Mouse (Mus musculus): ENCODE data around the gene Dcaf12. TPM values are rescaled to one million over a fixed set of nuclear protein-coding genes. Genes with fewer than 3 reads are reported as not detected.

The Dcaf12 gene
- total RNA-seq (2021), result 10 to 100 TPM; 52.7 to 55.3 TPM
- long read RNA-seq, experiment 1, transcript Dcaf12-201 (9 exons, 3,442 nt), result major isoform, 94 of 109 reads
- long read RNA-seq, experiment 1, partial matches to known transcripts, result 10 of 109 reads
- long read RNA-seq, experiment 1, other reads (novel, unspliced or antisense), result 5 of 109 reads
- long read RNA-seq, experiment 2, transcript Dcaf12-201 (9 exons, 3,442 nt), result major isoform, 100 of 112 reads
- long read RNA-seq, experiment 2, partial matches to known transcripts, result 10 of 112 reads
- long read RNA-seq, experiment 2, other reads (novel, unspliced or antisense), result 2 of 112 reads

GRCm38 (mm10) chr4:41314141-41315129 is at the start of gene Dcaf12:
Gene Dcaf12, minus strand, starts transcription at chr4:41314889.
- peak; percentile 95 to 97 for DNase-seq (ENCODE audit: low spot score in 2 of 2)
- intact Hi-C loops (cut with DNase I), result loop anchor here (2.0 kb wide), 1 partner anchor 76 kb away; no protein-coding TSS in a partner anchor

GRCm38 (mm10) chr4:41361059-41361458 is 46.4 kb upstream of the Dcaf12 start:
- DNase-seq (ENCODE audit: low spot score in 2 of 2), result no peak
- intact Hi-C loops (cut with DNase I), result no loop called here

GRCm38 (mm10) chr4:41359358-41359757 is 44.7 kb upstream of the Dcaf12 start:
- intact Hi-C loops (cut with DNase I), result no loop called here
- DNase-seq (ENCODE audit: low spot score in 2 of 2), result no peak

- intact Hi-C loops (cut with DNase I), result no loop called here
- no peak for DNase-seq (ENCODE audit: low spot score in 2 of 2)
Measured at GRCm38 (mm10) chr4:41358669-41359068, 44.0 kb upstream of the Dcaf12 start.

GRCm38 (mm10) chr4:41357154-41357553 is 42.5 kb upstream of the Dcaf12 start:
- no peak for DNase-seq (ENCODE audit: low spot score in 2 of 2)
- intact Hi-C loops (cut with DNase I), result no loop called here

GRCm38 (mm10) chr4:41353265-41353664 is 38.6 kb upstream of the Dcaf12 start:
- intact Hi-C loops (cut with DNase I), result no loop called here
- no peak for DNase-seq (ENCODE audit: low spot score in 2 of 2)

GRCm38 (mm10) chr4:41352758-41353157 is 38.1 kb upstream of the Dcaf12 start:
- intact Hi-C loops (cut with DNase I), result no loop called here
- no peak for DNase-seq (ENCODE audit: low spot score in 2 of 2)

GRCm38 (mm10) chr4:41349199-41349591 is 34.5 kb upstream of the Dcaf12 start:
- intact Hi-C loops (cut with DNase I), result no loop called here
- DNase-seq (ENCODE audit: low spot score in 2 of 2), result no peak

- intact Hi-C loops (cut with DNase I), result no loop called here
- peak; percentile 90 to 94 for DNase-seq (ENCODE audit: low spot score in 2 of 2)
Measured at GRCm38 (mm10) chr4:41348584-41349198, 34.0 kb upstream of the Dcaf12 start, which contains the start of gene Ubap1. Gene Ubap1, plus strand, starts transcription at chr4:41348996.

- intact Hi-C loops (cut with DNase I), result no loop called here
- DNase-seq (ENCODE audit: low spot score in 2 of 2), result no peak
Measured at GRCm38 (mm10) chr4:41347839-41348238, 33.1 kb upstream of the Dcaf12 start.

- peak in 1 of 2 experiments; percentile 9 for DNase-seq (ENCODE audit: low spot score in 2 of 2)
- intact Hi-C loops (cut with DNase I), result no loop called here
Measured at GRCm38 (mm10) chr4:41346011-41346410, 31.3 kb upstream of the Dcaf12 start.

GRCm38 (mm10) chr4:41340912-41341550 is 26.3 kb upstream of the Dcaf12 start:
- intact Hi-C loops (cut with DNase I), result no loop called here
- DNase-seq (ENCODE audit: low spot score in 2 of 2), result no peak

- DNase-seq (ENCODE audit: low spot score in 2 of 2), result no peak
- intact Hi-C loops (cut with DNase I), result no loop called here
Measured at GRCm38 (mm10) chr4:41336546-41336945, 21.9 kb upstream of the Dcaf12 start.

GRCm38 (mm10) chr4:41331698-41332421 is 17.2 kb upstream of the Dcaf12 start:
- DNase-seq (ENCODE audit: low spot score in 2 of 2), result no peak
- intact Hi-C loops (cut with DNase I), result no loop called here

GRCm38 (mm10) chr4:41331085-41331484 is 16.4 kb upstream of the Dcaf12 start:
- intact Hi-C loops (cut with DNase I), result no loop called here
- DNase-seq (ENCODE audit: low spot score in 2 of 2), result no peak

GRCm38 (mm10) chr4:41329481-41329880 is 14.8 kb upstream of the Dcaf12 start:
- intact Hi-C loops (cut with DNase I), result no loop called here
- no peak for DNase-seq (ENCODE audit: low spot score in 2 of 2)

- DNase-seq (ENCODE audit: low spot score in 2 of 2), result no peak
- intact Hi-C loops (cut with DNase I), result no loop called here
Measured at GRCm38 (mm10) chr4:41326876-41327275, 12.2 kb upstream of the Dcaf12 start.

- intact Hi-C loops (cut with DNase I), result no loop called here
- DNase-seq (ENCODE audit: low spot score in 2 of 2), result no peak
Measured at GRCm38 (mm10) chr4:41320971-41321370, 6.3 kb upstream of the Dcaf12 start.

GRCm38 (mm10) chr4:41318267-41318666 is 3.6 kb upstream of the Dcaf12 start:
- DNase-seq (ENCODE audit: low spot score in 2 of 2), result no peak

More at GRCm38 (mm10) chr4:41318267-41318666, 3.6 kb upstream of the Dcaf12 start:
- intact Hi-C loops (cut with DNase I), result no loop called here
